Mouse (Mus musculus) stomach, embryonic 15.5 days (tissue): ENCODE measurements around the gene Cep135. TPM values are rescaled to one million over a fixed set of nuclear protein-coding genes. Genes with fewer than 3 reads are reported as not detected.

Experiments
- ATAC-seq: fragments of 200-750 bp; cut with Nextera tagmentation; 2 replicates; pipeline ENCODE4 v1.8.0; 2017; ENCODE audit warnings: low read depth, moderate number of reproducible peaks, moderate TSS enrichment; ENCODE audit not compliant: insufficient read depth, low FRiP score
- H3K27ac ChIP-seq: fragments of 300-500 bp; sonication (generic); 2 replicates; pipeline ENCODE4 v1.5.1; 2015; ENCODE audit warnings: mild to moderate bottlenecking, inconsistent platforms
- H3K27me3 ChIP-seq: fragments of 300-500 bp; sonication (generic); replicated peaks from 2 replicates; pipeline ENCODE4 v1.6.1; 2015; ENCODE audit warnings: inconsistent platforms
- H3K36me3 ChIP-seq: fragments of 300-500 bp; sonication (generic); 2 replicates; pipeline ENCODE4 v1.6.1; 2015; ENCODE audit warnings: inconsistent platforms
- H3K4me1 ChIP-seq: fragments of 300-500 bp; sonication (generic); 2 replicates; pipeline ENCODE4 v1.6.1; 2015; ENCODE audit warnings: inconsistent platforms
- H3K4me2 ChIP-seq: fragments of 300-500 bp; sonication (generic); 2 replicates; pipeline ENCODE4 v1.6.1; 2015; ENCODE audit warnings: mild to moderate bottlenecking, inconsistent platforms
- H3K4me3 ChIP-seq: fragments of 300-500 bp; sonication (generic); replicated peaks from 2 replicates; pipeline ENCODE4 v1.5.1; 2015; ENCODE audit warnings: inconsistent platforms
- H3K9ac ChIP-seq: fragments of 300-500 bp; sonication (generic); 2 replicates; pipeline ENCODE4 v1.6.1; 2015; ENCODE audit warnings: inconsistent platforms
- H3K9me3 ChIP-seq: fragments of 300-500 bp; sonication (generic); 2 replicates; pipeline ENCODE4 v1.6.1; 2016; ENCODE audit warnings: inconsistent platforms
- WGBS: fragments of 180-500 bp; shearing (Covaris S2); methylation state at CpG from one replicate; pipeline ENCODE4 v1.1.7; 2015; 5-methylcytosine and 5-hydroxymethylcytosine counted together
- polyA plus RNA-seq: library from polyadenylated mRNA; unstranded; fragments of >200 nt; fragmentation: Nextera tagmentation; extraction: Ambion mirVana; gene quantifications from 2 replicates; pipeline ENCODE4 v1.2.1, GENCODE M21; 2015

Gene Cep135
- polyA plus RNA-seq, 1 experiment from 2014 or later: 6.7 TPM

GRCm38 (mm10) chr5:76609702-76610370 is 21.3 kb downstream of the Cep135 start:
- H3K9me3 ChIP-seq: no peaks in the 10 kb centered on the region
- no peak overlapping the region for H3K9ac ChIP-seq
- ATAC-seq: peak; percentile 79
- H3K36me3 ChIP-seq: peaks cover 13% of the 10 kb centered on the region
- WGBS: 89% methylated on average over 8 of the region's 8 CpGs
- H3K27ac ChIP-seq: no peak overlapping the region
- no peaks in the 10 kb centered on the region for H3K4me1 ChIP-seq
- no peak overlapping the region for H3K4me3 ChIP-seq
- H3K4me2 ChIP-seq: no peak overlapping the region
- no peaks in the 10 kb centered on the region for H3K27me3 ChIP-seq

GRCm38 (mm10) chr5:76612867-76613499 is 24.5 kb downstream of the Cep135 start:
- Histone ChIP-seq H3K4me1 (no peaks in the 10 kb centered on the region), H3K4me2 (no peak overlapping the region), H3K9ac (no peak overlapping the region), H3K36me3 (peaks cover 13% of the 10 kb centered on the region), H3K9me3 (no peaks in the 10 kb centered on the region), H3K27me3 (no peaks in the 10 kb centered on the region), H3K4me3 (no peak overlapping the region), H3K27ac (no peak overlapping the region)
- WGBS: 86% methylated on average over 6 of the region's 6 CpGs
- no peak for ATAC-seq

- no peak for ATAC-seq
- no peak overlapping the region for H3K27ac ChIP-seq
- H3K27me3 ChIP-seq: no peaks in the 10 kb centered on the region
- peaks cover 17% of the 10 kb centered on the region for H3K36me3 ChIP-seq
- H3K4me3 ChIP-seq: no peak overlapping the region
- WGBS: 91% methylated on average over 8 of the region's 8 CpGs
- no peaks in the 10 kb centered on the region for H3K9me3 ChIP-seq
- no peak overlapping the region for H3K4me2 ChIP-seq
- no peaks in the 10 kb centered on the region for H3K4me1 ChIP-seq
- no peak overlapping the region for H3K9ac ChIP-seq
Observed at GRCm38 (mm10) chr5:76615276-76615675, 26.8 kb downstream of the Cep135 start.

GRCm38 (mm10) chr5:76616196-76616747 is 27.8 kb downstream of the Cep135 start:
- Histone ChIP-seq H3K27me3 (no peaks in the 10 kb centered on the region), H3K4me2 (no peak overlapping the region), H3K27ac (no peak overlapping the region), H3K4me3 (no peak overlapping the region), H3K9ac (no peak overlapping the region), H3K36me3 (peaks cover 17% of the 10 kb centered on the region), H3K9me3 (no peaks in the 10 kb centered on the region), H3K4me1 (no peaks in the 10 kb centered on the region)
- WGBS: 76% methylated on average over 2 of the region's 2 CpGs
- ATAC-seq: no peak

GRCm38 (mm10) chr5:76618750-76619149 is 30.3 kb downstream of the Cep135 start:
- Histone ChIP-seq H3K27me3 (no peaks in the 10 kb centered on the region), H3K9ac (no peak overlapping the region), H3K4me3 (no peak overlapping the region), H3K27ac (no peak overlapping the region), H3K9me3 (no peaks in the 10 kb centered on the region), H3K4me1 (no peaks in the 10 kb centered on the region), H3K36me3 (peaks cover 18% of the 10 kb centered on the region), H3K4me2 (no peak overlapping the region)
- 79% methylated on average over 7 of the region's 7 CpGs for WGBS
- ATAC-seq: no peak

- Histone ChIP-seq H3K4me2 (no peak overlapping the region), H3K27me3 (no peaks in the 10 kb centered on the region), H3K4me3 (no peak overlapping the region), H3K9ac (no peak overlapping the region), H3K36me3 (0 out of 2 replicates have a peak, but pooled peaks cover 11% of the 10 kb centered on the region), H3K27ac (no peak overlapping the region), H3K9me3 (no peaks in the 10 kb centered on the region), H3K4me1 (no peaks in the 10 kb centered on the region)
- ATAC-seq: no peak
- WGBS: 97% methylated on average over 9 of the region's 9 CpGs
Observed at GRCm38 (mm10) chr5:76623759-76624158, 35.3 kb downstream of the Cep135 start.

- H3K9ac ChIP-seq: no peak overlapping the region
- H3K27me3 ChIP-seq: no peaks in the 10 kb centered on the region
- no peak for ATAC-seq
- H3K4me1 ChIP-seq: no peaks in the 10 kb centered on the region
- 60% methylated on average over 1 of the region's 1 CpGs for WGBS
- H3K9me3 ChIP-seq: no peaks in the 10 kb centered on the region
- H3K4me2 ChIP-seq: no peak overlapping the region
- H3K4me3 ChIP-seq: no peak overlapping the region
- H3K36me3 ChIP-seq: 0 out of 2 replicates have a peak, but pooled peaks cover 5% of the 10 kb centered on the region
- no peak overlapping the region for H3K27ac ChIP-seq
Observed at GRCm38 (mm10) chr5:76627770-76628169, 39.3 kb downstream of the Cep135 start.

GRCm38 (mm10) chr5:76634012-76634411 is 45.5 kb downstream of the Cep135 start:
- Histone ChIP-seq H3K4me3 (no peak overlapping the region), H3K9ac (no peak overlapping the region), H3K9me3 (no peaks in the 10 kb centered on the region), H3K27me3 (no peaks in the 10 kb centered on the region), H3K4me2 (no peak overlapping the region), H3K36me3 (peaks cover 24% of the 10 kb centered on the region), H3K27ac (no peak overlapping the region), H3K4me1 (no peaks in the 10 kb centered on the region)
- ATAC-seq: no peak
- 61% methylated on average over 10 of the region's 10 CpGs for WGBS

- Histone ChIP-seq H3K36me3 (peaks cover 29% of the 10 kb centered on the region), H3K9me3 (no peaks in the 10 kb centered on the region), H3K4me3 (no peak overlapping the region), H3K4me1 (no peaks in the 10 kb centered on the region), H3K27me3 (no peaks in the 10 kb centered on the region), H3K27ac (no peak overlapping the region), H3K9ac (no peak overlapping the region), H3K4me2 (no peak overlapping the region)
- ATAC-seq: no peak
- WGBS: 89% methylated on average over 2 of the region's 2 CpGs
Observed at GRCm38 (mm10) chr5:76635592-76635991, 47.1 kb downstream of the Cep135 start.

GRCm38 (mm10) chr5:76642076-76642475 is 53.6 kb downstream of the Cep135 start:
- no peaks in the 10 kb centered on the region for H3K27me3 ChIP-seq
- no peak overlapping the region for H3K4me3 ChIP-seq
- ATAC-seq: no peak
- no peak overlapping the region for H3K9ac ChIP-seq
- H3K36me3 ChIP-seq: peaks cover 15% of the 10 kb centered on the region
- no peaks in the 10 kb centered on the region for H3K9me3 ChIP-seq
- WGBS: 92% methylated on average over 4 of the region's 4 CpGs
- H3K4me2 ChIP-seq: no peak overlapping the region
- H3K4me1 ChIP-seq: no peaks in the 10 kb centered on the region
- no peak overlapping the region for H3K27ac ChIP-seq

- no peak for ATAC-seq
Observed at GRCm38 (mm10) chr5:76644234-76644633, 55.7 kb downstream of the Cep135 start.

GRCm38 (mm10) chr5:76645091-76645868 is 56.8 kb downstream of the Cep135 start:
- no peak overlapping the region for H3K9ac ChIP-seq
- H3K27ac ChIP-seq: no peak overlapping the region
- peaks cover 5% of the 10 kb centered on the region; the same call in 1 of the 2 replicates for H3K36me3 ChIP-seq
- WGBS: 90% methylated on average over 10 of the region's 10 CpGs
- H3K4me2 ChIP-seq: no peak overlapping the region
- no peaks in the 10 kb centered on the region for H3K4me1 ChIP-seq
- H3K9me3 ChIP-seq: no peaks in the 10 kb centered on the region
- no peak for ATAC-seq
- no peak overlapping the region for H3K4me3 ChIP-seq
- no peaks in the 10 kb centered on the region for H3K27me3 ChIP-seq

More at GRCm38 (mm10) chr5:76644234-76644633, 55.7 kb downstream of the Cep135 start:
- WGBS: 88% methylated on average over 7 of the region's 7 CpGs
- H3K4me1 ChIP-seq: no peaks in the 10 kb centered on the region
- no peak overlapping the region for H3K4me3 ChIP-seq
- H3K36me3 ChIP-seq: peaks cover 8% of the 10 kb centered on the region
- H3K4me2 ChIP-seq: no peak overlapping the region
- H3K27ac ChIP-seq: no peak overlapping the region
- H3K9me3 ChIP-seq: no peaks in the 10 kb centered on the region
- no peaks in the 10 kb centered on the region for H3K27me3 ChIP-seq
- H3K9ac ChIP-seq: no peak overlapping the region
